Mouse (Mus musculus) embryonic facial prominence, embryonic 11.5 days (tissue): Measurements from ENCODE around the gene Olfr536. TPM values are rescaled to one million over a fixed set of nuclear protein-coding genes. Genes with fewer than 3 reads are reported as not detected.
"Not testable (repeated sequence)": the region's sequence is repeated elsewhere in the genome, so short reads cannot be mapped to it uniquely, and the experiment has no call there.

ENCODE experiments used
- ATAC-seq: fragments of 200-750 bp; cut with Nextera tagmentation; replicated peaks from 2 replicates; pipeline ENCODE4 v1.8.0; 2017; ENCODE audit warnings: low read depth; ENCODE audit not compliant: insufficient number of reproducible peaks, low FRiP score, low TSS enrichment
- DNase-seq: peaks from one replicate; pipeline ENCODE4 v3.0.0-alpha.2; 2015; ENCODE audit warnings: low spot score
- H3K27ac ChIP-seq: fragments of 300-500 bp; sonication (generic); replicated peaks from 2 replicates; pipeline ENCODE4 v1.5.1; 2014; ENCODE audit warnings: mild to moderate bottlenecking, low read depth, low read length, control low read depth
- H3K27me3 ChIP-seq: fragments of 300-500 bp; sonication (generic); 2 replicates; pipeline ENCODE4 v1.6.1; 2014; ENCODE audit warnings: mild to moderate bottlenecking, low read length, moderate library complexity, mixed read lengths; ENCODE audit not compliant: control insufficient read depth, insufficient read depth
- H3K36me3 ChIP-seq: fragments of 300-500 bp; sonication (generic); replicated peaks from 2 replicates; pipeline ENCODE4 v1.6.1; 2014; ENCODE audit warnings: low read depth, mild to moderate bottlenecking, low read length, moderate library complexity, mixed read lengths; ENCODE audit not compliant: control insufficient read depth, insufficient read depth
- H3K4me1 ChIP-seq: fragments of 300-500 bp; sonication (generic); 2 replicates; pipeline ENCODE4 v1.6.1; 2014; ENCODE audit warnings: low read length, mixed read lengths; ENCODE audit not compliant: control insufficient read depth, insufficient read depth
- H3K4me2 ChIP-seq: fragments of 300-500 bp; sonication (generic); 2 replicates; pipeline ENCODE4 v1.6.1; 2014; ENCODE audit warnings: low read depth, mild to moderate bottlenecking, control low read depth, low read length, moderate library complexity
- H3K4me3 ChIP-seq: fragments of 300-500 bp; sonication (generic); 2 replicates; pipeline ENCODE4 v1.5.1; 2014; ENCODE audit warnings: low read depth, low read length, control low read depth
- H3K9ac ChIP-seq: fragments of 300-500 bp; sonication (generic); replicated peaks from 2 replicates; pipeline ENCODE4 v1.6.1; 2014; ENCODE audit warnings: mild to moderate bottlenecking, control low read depth, low read length
- H3K9me3 ChIP-seq: fragments of 300-500 bp; sonication (generic); replicated peaks from 2 replicates; pipeline ENCODE4 v1.6.1; 2016; ENCODE audit warnings: mild to moderate bottlenecking, low read length, inconsistent platforms, mixed read lengths; ENCODE audit not compliant: control insufficient read depth
- WGBS: fragments of 180-500 bp; shearing (Covaris S2); extraction: QIAGEN DNeasy Blood & Tissue Kit; methylation state at CpG from one replicate; pipeline ENCODE4 v1.1.7; 2014; 5-methylcytosine and 5-hydroxymethylcytosine counted together
- polyA plus RNA-seq: library from polyadenylated mRNA; unstranded; fragments of >200 nt; fragmentation: Nextera tagmentation; extraction: Ambion mirVana; gene quantifications from 2 replicates; pipeline ENCODE4 v1.2.1, GENCODE M21; 2014

The Olfr536 gene
- 0.13 TPM in 1 of 2 replicates, not detected in the other for polyA plus RNA-seq

DNA sequence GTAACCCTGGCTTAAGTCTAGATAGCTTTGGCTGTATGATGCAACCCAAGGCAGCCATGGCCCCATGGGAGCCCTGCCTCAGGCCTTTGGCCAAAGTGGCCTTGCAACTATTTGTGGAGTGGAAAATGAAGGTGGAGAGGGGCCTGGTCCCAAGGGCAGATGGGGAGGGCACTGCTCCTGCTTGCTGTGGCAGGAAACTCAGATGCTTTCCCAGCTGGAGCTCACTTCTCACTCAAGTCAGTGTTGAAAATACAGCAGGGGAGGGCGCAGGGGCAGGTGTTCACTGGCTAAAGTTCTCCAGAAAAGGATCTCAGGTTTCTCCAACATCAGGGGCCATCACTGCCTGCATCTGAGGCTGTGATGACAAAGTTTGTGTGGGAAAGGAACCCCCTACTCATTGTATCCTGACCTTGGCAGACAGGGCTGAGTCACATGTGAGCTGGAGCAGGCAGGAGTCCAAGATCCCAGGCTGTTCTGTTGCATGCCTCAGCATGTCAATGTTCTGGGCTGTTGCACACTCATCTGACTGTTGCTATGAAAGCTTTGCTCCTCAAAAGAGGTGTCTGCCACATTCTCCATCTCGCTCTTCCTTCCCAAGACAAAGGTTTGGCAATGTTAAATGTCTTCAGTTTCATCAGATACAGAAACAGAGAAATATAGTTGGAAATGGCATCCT lies at the start of gene Olfr536:
Olfr536 (minus strand) TSS at position 51 of the 676 bp plus-strand sequence.
- H3K4me3 ChIP-seq, H3K9ac ChIP-seq, H3K9me3 ChIP-seq, ATAC-seq, H3K4me2 ChIP-seq, H3K4me1 ChIP-seq, H3K27ac ChIP-seq, H3K36me3 ChIP-seq, H3K27me3 ChIP-seq, DNase-seq: not testable (repeated sequence)
- WGBS, result 67% methylated on average over 1 of the region's 2 CpGs

DNA sequence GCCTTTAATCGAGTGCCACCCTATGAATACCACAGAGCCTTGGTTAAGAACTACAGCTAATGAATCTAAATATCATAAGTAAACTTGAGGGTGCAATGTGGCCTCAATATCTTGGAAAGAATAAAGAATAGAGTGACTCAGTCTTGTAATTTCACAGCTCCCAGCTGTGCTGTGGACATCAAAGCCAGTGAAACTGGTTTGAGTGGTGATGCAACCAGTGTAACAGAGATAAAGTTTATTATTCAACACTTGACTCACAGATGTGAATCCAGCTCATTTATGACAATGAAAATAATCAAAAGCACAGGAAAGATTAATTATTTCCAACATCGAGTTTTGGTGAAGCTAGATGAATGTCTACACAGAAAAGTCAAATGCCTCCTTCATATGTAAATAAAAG lies 32.5 kb upstream of the Olfr536 start:
- ATAC-seq, result no peak
- Histone ChIP-seq H3K27ac (no peak overlapping the region), H3K27me3 (no peaks in the 10 kb centered on the region), H3K9me3 (no peaks in the 10 kb centered on the region), H3K9ac (no peak overlapping the region), H3K4me1 (no peaks in the 10 kb centered on the region), H3K4me2 (no peak overlapping the region), H3K36me3 (no peaks in the 10 kb centered on the region), H3K4me3 (no peak overlapping the region)
- 77% methylated on average over 2 of the region's 2 CpGs for WGBS
- no peak for DNase-seq

DNA sequence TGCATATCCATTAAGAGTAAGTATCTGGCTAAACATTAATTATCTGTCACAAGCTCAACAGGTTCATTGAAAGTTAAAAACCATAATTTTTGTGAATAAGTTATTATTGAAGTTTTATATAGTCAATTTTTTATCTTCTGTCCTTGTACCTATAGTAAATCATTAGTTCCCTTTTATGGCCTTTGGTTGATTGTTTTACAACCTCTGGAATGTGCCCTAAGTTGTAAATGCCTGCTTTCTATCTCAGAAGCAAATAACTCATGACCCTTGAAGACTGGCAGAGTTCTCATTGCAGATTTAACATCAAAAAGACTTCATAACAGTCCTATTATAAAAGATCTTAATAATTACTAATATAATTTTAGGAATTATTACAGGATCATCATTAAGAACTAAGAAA lies 12.5 kb downstream of the Olfr536 start:
- Histone ChIP-seq H3K9me3 (no peaks in the 10 kb centered on the region), H3K27me3 (no peaks in the 10 kb centered on the region), H3K27ac (no peak overlapping the region), H3K4me1 (no peaks in the 10 kb centered on the region), H3K36me3 (no peaks in the 10 kb centered on the region), H3K9ac (no peak overlapping the region), H3K4me3 (no peak overlapping the region), H3K4me2 (no peak overlapping the region)
- ATAC-seq (no peak), DNase-seq (no peak)

DNA sequence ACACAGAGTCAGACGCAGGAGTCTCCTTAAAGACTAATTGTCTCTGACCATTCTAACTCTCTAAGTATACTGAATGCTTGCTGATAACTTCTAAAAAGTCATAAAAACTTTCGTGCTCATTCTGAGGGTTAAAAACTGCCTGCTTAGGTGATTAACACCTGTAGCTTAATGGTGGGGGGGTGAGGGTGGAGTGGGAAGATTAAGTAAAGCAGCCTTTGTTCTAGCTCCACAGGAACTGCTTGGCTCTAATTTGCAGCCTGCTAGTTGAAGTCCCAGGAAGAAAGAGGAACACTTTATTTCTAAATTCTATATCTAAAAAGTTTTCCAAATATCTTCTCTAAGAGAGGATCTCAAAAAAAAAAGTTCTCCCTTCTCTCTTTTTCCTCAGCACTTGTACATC lies 13.0 kb downstream of the Olfr536 start:
- Histone ChIP-seq H3K4me1 (no peaks in the 10 kb centered on the region), H3K9me3 (no peaks in the 10 kb centered on the region), H3K4me3 (no peak overlapping the region), H3K4me2 (no peak overlapping the region), H3K27ac (no peak overlapping the region), H3K36me3 (no peaks in the 10 kb centered on the region), H3K27me3 (no peaks in the 10 kb centered on the region), H3K9ac (no peak overlapping the region)
- DNase-seq, result no peak
- WGBS, result 38% methylated on average over 2 of the region's 2 CpGs
- ATAC-seq, result no peak

DNA sequence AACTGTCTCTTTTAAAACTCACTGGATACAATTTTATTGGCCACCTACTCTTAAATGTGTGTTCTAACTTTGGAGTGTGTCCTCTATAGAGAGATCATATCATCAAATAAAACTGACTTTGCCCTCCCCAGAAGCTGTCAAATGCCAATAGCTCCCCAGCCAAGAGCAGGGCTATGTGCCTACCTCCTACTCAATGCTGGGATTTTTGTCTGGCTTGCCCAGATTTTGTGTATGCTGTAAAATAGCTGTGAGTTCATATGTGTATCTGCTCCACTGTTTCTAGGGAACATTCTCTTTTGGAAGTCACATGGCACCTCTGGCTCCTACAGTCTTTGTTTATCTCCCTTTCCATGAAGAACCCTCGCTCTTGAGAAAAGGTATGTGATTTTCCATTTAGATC lies 18.2 kb downstream of the Olfr536 start:
- H3K9ac ChIP-seq, result no peak overlapping the region
- 81% methylated on average over 1 of the region's 1 CpGs for WGBS
- no peaks in the 10 kb centered on the region for H3K36me3 ChIP-seq
- ATAC-seq (no peak), DNase-seq (no peak)
- H3K4me3 ChIP-seq, result no peak overlapping the region
- no peak overlapping the region for H3K4me2 ChIP-seq
- no peaks in the 10 kb centered on the region for H3K4me1 ChIP-seq
- H3K27ac ChIP-seq, result no peak overlapping the region
- H3K27me3 ChIP-seq, result no peaks in the 10 kb centered on the region
- no peaks in the 10 kb centered on the region for H3K9me3 ChIP-seq

DNA sequence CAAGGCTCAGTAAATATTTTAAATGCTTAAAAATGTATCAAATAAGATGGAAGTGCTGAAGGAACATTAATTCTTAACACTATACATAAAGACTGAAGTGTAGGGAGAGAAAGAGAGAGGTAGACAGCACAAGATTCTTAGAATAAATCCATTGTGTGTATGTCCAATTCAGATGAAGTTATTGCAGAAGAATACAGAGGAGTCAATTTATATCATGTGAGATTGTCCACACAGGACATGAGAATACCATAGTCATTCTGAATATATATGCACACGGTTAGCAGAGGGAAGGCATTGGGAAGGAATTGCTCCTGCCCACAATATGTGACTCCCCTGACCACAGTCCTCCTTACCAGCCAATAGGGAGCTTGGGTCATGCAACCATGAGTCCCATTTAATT lies 23.3 kb downstream of the Olfr536 start, which contains the start of gene Olfr535:
Olfr535 (plus strand) TSS at position 301 of the 400 bp plus-strand sequence.
- no peak within 1 kb of the TSS for H3K4me3 ChIP-seq

DNA sequence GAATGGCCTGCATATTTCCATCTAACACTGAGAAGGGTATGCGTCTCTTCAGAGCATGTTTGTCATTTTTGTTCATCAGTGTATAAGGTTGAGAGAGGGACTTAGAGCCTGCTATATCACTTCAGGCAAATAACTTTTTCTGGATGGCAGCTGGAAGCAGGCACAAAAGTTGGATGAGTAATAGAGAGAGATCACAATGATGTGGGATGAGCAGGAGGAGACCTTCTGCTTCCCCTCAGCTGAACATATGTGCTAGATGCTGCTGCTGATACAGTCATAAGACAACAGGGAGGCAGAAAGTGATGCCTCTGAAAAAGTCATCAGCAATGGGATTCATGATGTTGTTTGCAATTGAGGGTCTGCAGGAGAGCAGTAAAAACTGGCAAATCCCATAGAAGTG lies 28.5 kb downstream of the Olfr536 start:
- no peaks in the 10 kb centered on the region for H3K36me3 ChIP-seq
- no peak for ATAC-seq
- H3K9me3 ChIP-seq, result no peaks in the 10 kb centered on the region
- H3K27ac ChIP-seq, result no peak overlapping the region
- no peak overlapping the region for H3K9ac ChIP-seq
- no peaks in the 10 kb centered on the region for H3K4me1 ChIP-seq
- 78% methylated on average over 1 of the region's 1 CpGs for WGBS
- no peak overlapping the region for H3K4me2 ChIP-seq
- no peak overlapping the region for H3K4me3 ChIP-seq
- no peak for DNase-seq
- no peaks in the 10 kb centered on the region for H3K27me3 ChIP-seq

More for the DNA sequence above, 23.3 kb downstream of the Olfr536 start, which contains the start of gene Olfr535:
- no peak within 1 kb of the TSS for H3K9ac ChIP-seq
- no peaks in the 10 kb centered on the region for H3K9me3 ChIP-seq
- no peak within 1 kb of the TSS for H3K27ac ChIP-seq
- H3K36me3 ChIP-seq, result no peaks in the 10 kb centered on the region
- no peak within 1 kb of the TSS for H3K4me2 ChIP-seq
- DNase-seq, result no peak
- no peaks in the 10 kb centered on the region for H3K27me3 ChIP-seq
- 83% methylated on average over 1 of the region's 1 CpGs for WGBS
- no peaks in the 10 kb centered on the region for H3K4me1 ChIP-seq
- ATAC-seq, result no peak

DNA sequence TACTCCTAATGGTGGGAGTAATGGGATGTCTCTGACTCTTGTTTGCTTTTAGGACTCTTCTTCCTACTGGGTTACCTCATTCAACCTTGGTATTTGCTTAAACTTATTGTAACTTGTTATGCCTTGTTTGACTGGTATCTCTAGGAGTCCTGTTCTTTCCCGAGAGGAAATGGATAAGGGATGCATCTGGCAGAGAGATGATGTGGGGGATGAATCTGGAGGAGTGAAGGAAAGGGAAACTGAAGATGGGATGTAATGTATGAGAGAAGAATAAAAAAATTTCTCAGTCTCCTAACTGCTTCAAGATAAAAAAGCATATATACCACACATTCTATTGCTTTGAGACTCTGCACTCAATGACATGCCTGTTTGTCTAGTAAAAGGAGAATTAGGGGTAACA lies 29.3 kb downstream of the Olfr536 start:
- no peak overlapping the region for H3K4me2 ChIP-seq
- ATAC-seq (no peak), DNase-seq (no peak)
- H3K4me1 ChIP-seq, result no peaks in the 10 kb centered on the region
- H3K9me3 ChIP-seq, result no peaks in the 10 kb centered on the region
- H3K27ac ChIP-seq, result no peak overlapping the region
- no peaks in the 10 kb centered on the region for H3K27me3 ChIP-seq
- no peak overlapping the region for H3K4me3 ChIP-seq
- no peak overlapping the region for H3K9ac ChIP-seq
- no peaks in the 10 kb centered on the region for H3K36me3 ChIP-seq
- WGBS, result 69% methylated on average over 1 of the region's 1 CpGs
